Mouse (Mus musculus) NIH3T3 (cell line): ENCODE results near the gene Ifih1.

Source experiments
- DNase-seq: peaks from one replicate; pipeline ENCODE4 v3.0.0-alpha.2; 2012; ENCODE audit warnings: low read depth

Ifih1 gene

DNA sequence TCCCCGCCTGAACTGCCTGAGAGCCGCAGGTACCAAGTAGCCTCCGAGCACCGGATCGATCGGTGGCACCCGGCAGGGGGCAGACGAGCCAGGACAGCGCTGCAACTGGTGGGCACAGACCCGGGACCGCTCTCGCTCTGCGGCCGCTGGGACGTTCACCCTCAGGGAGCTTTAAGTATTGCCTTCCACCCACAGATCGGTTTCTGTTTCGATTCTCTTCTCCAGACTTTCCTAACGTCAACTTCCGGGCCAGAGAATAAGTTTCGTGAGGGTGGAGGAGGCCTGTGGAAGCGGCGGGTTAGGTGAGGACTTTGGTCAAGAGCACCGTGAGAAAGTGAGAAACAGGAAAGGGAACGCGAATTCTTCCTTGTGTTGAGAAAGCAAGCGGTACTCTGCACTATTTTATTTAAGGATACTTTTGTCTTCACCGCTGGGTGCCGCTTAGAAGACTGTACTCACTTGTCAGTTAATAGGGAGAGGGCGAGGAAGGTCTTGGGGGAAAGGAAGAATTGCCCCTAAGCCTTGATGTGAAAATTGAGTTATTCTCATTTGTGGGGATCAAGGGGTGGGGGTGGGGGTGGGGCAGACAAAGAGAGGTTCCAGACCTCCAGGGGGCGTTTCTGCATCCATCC, at the start of gene Ifih1:
TSS of gene Ifih1 (minus strand) at position 242 of the 632 bp plus-strand sequence.
- peak; percentile 28 for DNase-seq

DNA sequence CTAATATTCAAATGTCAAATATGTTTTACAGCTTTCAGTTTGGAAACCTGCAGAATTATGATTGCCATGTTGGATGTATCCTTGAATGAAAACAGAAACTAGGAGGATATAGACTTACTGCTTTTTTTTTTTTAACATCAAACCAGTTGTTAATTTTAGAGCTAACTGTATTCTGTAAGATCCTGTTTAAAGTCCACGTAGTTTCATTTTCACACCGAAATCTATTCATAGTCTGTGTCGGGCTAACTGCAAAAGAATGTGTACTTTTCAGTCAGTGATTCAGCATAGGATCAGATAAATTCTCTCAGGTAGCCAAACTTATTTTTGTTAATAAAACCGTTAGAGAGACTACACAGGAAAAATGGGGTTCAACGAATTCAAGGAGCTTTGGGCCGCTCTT, 39.9 kb upstream of the Ifih1 start:
- no peak for DNase-seq

DNA sequence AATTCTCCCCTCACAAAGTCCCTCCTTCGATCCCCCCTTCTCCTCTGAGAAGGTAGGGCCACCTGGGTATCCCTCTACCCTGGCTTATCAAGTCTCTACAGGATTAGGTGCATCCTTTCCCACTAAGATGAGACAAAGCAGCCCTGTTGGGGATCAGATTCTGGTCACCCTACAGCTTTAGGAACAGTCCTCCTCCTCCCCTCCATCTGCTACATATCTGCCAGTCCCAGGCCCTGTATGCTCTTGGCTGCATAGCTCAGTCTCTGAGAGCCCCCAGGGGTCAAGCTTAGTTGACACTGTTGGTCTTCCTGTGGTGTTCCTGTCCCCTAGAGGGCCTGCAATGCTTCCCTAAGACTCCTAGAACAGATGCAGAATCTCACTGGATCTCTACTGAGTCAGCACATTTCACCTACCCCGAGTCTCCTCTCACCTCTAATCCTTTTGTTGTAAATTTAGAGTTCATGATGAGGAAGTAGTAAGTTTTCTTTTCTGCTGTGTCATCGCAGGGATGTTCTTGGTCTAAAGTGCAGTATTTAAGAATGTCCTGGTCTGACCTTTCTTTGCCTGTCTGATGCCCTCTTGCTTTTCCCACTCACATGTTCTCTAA, 39.0 kb upstream of the Ifih1 start:
- no peak for DNase-seq

DNA sequence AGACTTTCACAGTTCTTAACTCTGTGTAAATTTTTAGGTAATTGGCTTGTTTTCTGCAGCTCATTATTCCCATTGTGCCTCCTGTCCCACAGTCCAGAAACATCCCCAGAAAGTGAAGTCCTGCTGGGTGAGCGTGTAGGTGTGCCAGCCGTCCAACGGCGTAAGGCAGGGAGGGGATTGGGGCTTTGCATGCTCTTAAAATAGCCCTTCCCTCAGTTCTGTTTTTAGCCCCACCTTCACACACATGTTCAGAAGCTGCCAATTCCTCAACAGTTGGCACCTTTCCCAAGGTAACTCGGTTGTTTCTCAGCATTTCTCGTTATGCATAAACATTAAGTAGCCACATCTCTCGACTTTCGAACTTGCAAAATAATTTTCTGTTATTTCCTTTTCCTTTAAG, 35.6 kb upstream of the Ifih1 start:
- DNase-seq: no peak

DNA sequence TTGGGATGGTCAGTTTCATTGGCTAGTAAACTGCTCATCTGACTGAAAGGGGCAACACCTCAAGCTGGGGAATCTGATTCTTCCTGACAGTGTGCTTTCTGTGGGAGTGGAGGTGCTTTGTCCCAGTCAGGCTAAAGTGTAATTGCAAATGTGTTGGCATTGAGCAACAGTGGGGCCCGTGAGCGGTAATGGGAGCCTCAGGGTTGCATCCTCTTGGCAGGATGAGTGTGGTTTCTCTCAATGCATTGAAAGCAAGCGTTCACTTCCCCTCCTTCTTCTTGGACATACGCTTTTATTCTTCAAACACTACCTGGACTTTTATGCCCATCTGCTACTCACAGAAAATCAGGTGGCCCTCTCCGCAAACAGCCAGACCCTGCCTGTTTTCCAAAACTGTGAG, 26.7 kb upstream of the Ifih1 start:
- DNase-seq: no peak

DNA sequence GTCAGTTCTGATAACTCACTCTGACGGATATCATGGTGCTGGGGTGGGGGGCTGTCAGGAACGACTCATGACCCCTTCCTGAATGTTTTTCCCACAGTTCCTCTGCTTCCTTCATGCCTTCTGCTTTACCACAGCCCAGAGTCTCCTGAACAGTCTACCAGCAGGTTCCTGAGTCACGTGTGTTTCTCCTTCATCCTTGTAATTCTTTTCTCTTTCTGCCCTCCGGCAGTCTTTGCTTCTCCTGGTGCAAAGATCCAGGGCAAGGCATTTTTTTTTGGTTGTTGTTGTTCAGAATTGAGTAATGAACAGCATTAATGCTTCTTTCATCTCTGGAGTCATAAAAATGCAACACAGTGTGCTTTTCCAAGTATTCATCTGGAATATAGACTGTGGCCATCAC, 24.7 kb upstream of the Ifih1 start:
- DNase-seq: no peak

DNA sequence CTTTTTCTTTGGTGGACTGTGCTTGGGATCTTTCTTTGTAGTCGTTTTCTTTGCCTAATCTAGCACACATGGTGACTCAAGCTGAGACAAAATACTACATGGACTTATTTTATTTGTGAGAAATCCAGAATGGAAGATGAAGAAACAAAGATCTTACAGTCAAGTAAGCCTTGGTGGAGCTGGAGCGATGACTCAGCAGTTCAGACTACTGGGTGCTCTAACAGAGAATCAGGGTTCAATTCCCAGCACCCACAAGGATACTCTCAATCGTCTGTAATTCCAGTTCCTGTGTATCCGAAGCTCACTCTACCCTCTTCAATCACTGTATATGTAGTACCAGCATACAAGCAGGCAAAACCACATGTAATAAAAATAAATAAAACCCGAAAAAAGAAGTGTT, 24.2 kb upstream of the Ifih1 start:
- DNase-seq: no peak

DNA sequence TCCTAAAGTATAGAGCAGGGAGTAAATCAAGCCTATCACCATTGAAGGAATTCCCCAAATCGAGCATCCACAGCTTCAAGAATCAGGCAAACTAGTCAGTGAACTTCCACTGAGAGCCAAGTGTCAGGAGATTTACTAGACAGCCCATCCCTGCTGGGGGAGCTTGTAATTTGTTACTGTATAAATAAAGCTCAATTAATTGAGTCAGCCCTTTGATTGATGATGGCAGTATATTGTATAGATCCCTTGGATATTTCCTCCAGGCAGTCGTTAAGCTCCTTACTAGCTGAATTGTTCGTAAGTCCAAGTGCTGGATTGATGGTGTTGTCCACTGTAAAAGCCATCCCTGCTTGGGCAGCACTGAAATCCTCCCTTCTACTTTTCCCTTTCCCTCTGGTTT, 23.8 kb upstream of the Ifih1 start:
- DNase-seq: no peak

DNA sequence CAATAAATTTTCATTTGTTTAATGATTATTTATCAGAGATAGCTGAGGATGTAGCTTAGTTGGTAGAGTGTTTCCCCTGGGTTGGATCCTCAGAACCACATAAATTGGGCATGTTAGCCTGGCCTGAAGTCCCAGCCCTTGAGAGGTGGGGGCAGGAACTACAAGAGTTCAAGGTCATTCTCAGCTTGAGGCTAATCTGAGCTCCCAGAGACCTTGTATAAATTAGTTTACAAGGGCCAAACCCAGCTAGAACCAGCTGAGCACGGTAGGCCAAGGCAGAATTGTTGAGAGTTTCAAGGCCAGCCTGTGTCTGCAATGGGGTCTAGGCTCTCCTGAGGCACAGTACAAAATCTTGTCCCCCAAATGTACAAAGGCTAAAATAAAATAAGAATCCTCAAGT, 19.5 kb upstream of the Ifih1 start:
- no peak for DNase-seq

DNA sequence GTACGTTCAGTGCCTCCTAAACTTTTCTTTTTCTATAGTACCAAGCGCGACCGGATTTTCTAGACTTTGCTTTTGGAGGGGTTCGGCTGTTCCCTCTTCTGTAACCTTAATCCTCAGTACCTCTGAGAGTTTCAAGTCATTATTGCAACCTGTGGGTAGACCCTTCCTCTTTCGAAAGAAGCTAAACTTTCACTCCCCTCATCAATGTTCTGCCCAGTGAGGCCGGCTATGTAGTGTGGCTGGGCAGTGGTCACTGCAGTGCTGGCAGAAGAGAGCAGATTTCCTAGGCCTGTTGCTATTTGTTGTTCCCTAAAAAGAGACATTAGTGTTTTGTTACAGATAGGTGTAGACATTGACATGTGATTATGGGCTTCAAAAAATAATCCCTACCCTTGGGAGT, 18.8 kb upstream of the Ifih1 start:
- DNase-seq: no peak

DNA sequence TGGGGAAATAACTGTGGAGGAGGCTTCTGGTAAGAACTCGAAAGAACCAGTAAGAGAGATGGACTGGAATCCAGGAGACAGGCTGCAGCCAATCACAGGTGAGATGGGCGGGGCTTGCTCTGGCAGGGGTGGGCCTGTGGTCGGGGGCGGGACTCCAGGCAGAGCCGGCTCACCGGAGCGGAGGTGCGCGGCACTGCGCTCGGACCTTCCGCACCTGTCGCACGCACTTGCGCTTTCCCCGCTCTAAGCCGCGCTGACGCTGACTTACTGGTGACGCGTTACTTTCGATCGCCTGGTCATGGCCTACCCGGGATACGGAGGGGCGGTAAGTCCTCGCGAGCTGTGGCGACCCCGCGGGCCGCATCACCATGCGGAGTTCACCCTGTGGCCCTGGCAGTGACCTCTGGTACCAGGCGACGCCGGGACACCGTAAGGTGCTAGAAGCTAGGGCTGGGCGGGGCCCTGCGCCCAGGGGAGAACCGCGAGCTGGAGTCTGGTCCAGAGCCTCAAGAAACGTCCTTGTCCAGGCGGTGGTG, 18.1 kb upstream of the Ifih1 start, which contains the start of gene Gca:
TSS of gene Gca (plus strand) at position 151 of the 536 bp plus-strand sequence.
- peak; percentile 56 for DNase-seq

DNA sequence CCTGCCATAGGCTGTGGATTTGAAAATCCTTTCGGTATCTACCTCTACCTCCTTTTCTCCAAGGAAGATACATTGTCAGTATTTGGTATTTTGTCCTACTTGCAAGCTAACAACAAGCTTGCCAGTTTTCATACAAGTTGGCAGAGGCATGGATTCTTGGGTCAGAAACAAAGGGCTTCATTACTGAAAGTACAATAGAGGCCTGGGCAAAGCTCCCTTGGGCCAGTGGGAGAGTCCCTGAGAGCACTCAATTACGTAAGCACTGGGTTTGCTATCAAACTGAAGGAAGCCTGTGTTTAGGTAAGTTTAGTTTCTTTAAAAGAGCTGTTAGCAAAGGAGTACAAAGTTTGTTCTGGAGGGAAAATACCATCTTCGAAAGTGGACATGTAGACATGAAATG, 16.5 kb upstream of the Ifih1 start:
- no peak for DNase-seq

DNA sequence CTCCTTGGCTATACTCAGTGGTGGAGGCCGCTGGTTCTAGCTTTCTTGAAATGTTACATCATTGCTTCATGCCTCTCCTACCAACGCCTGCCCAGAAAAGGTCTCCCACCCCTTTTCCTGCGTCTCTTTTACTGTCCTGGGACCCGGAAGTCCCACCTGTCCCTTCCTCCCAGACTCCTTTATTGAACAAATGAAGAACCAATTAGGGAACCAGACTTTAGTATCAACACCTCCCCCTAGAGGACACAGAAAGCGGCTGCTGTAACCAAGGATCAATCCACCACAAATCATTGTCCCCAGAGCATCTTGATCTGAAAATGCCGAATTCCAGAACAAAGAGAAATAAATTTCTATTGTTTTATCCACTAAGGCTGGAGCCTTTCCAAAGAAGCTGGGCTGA, 14.5 kb upstream of the Ifih1 start:
- DNase-seq: no peak

DNA sequence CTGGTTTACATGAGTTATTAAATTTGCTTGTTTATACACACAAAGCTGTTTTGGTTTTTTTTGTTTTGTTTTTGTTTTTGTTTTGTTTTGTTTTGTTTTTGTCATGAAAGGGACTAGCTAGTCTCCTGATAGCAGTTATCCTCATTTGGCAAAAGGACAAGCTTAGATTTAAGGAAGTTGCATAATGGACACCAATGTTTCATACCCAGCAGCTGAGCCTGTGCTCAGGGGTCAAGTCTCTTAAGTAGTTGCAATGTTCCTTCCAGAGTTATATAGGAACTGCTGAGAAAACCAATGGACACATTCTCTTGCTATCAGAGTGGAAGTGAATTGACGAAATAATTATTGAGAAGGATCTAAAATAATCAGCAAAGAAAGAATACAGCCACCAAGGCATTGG, 10.0 kb upstream of the Ifih1 start:
- DNase-seq: no peak

DNA sequence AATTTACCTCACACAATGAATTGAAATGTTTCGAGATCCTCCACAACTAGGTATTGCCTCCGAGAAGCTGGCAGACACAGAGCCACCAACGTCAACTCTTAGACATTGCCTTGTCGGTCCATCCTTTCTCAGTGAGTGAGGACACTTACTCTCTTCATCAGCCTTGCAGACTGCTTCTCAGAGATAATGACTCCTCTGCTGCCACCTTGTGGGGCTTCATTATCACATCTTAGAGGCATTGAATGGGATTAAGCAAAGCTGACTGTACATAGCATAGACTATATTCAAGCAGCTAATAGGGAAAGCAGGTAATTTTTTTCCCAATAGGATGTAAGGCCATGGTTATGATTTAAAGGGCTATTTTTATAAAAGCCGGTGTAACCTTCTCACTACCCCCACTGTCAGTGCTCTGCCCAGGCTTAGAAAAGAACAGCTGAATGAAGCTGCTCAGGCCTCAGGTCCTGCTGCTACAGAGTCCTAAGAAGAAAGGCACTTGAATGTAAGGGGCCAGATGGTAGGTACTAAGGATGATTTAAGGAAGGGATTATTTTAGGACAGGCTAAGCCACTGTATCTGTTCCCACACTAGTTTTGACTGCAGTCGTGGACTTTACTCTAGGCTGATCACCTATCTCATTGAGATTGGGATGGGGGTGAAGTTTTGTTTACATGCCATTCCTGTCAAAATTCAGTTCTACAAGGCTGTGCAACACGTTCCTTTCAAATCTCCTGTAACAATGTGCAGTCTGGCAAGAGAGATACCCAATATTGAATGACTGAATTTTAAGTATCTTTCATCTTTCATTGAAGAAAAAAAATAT, 8.7 kb upstream of the Ifih1 start:
- DNase-seq: peak; percentile 64

DNA sequence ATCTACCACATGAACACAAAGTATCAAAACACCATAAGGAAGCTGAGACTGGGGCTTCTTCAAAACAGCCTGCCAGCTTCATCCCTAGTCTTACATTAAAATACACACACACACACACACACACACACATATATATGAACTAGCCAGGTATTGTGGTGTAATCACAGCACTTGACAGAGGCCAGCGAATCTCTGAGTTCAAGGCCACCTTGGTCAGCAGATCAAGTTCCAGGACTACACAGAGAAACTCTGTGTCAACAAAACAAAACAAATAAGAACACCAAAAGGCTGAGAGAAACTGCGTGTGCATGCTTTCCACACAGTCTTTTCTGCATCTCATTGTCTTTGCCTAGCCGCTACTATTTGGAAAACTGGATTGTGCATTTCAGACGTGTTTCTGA, 6.4 kb upstream of the Ifih1 start:
- DNase-seq: no peak

DNA sequence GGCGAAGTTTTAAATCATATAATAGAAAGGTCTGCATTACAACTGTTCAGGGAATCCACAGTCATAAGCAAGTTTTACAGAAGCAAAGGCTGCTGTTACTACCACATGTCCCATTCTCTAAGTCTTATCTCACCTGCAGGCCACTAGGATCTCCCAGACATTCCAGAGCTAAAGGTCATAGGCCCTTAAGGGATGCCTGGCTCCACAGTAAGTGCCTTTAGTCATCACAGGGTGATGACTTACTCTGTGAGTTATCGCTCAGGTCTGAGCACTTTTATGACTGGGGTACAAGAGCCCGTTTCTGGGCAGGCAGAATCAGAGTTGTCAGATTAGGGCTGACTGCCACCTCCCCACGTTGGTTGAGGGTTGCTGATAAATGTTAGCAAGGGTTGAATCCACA, 5.8 kb upstream of the Ifih1 start:
- no peak for DNase-seq

DNA sequence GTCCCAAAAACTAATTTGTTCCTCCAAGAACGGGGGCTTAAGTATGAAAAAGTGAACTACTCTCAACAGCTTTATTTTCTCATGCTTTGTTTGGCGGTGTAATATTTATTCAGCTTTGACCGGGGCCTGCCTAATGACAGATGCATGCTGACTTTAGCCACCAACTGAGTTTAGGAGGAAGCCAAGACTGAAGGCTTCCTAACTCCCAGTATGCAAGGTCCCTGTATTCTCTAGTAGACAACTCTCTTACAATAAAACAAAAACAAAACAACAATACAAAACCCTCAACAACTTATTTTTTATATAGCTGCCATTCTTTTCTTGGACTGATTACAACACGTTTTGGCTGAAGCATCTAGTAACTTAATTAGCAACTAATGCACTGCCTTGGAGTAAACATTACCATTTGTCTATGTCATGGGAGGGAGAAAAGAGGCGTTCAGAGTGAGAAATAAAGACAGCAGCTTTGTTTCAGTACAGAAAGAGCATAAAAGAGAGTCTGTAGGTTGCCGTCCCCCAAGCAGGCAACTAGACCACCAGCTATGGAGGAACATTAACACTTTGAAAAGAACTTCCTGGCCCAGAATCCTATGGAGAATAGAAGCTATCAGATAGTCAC, 725 bp upstream of the Ifih1 start:
- DNase-seq: no peak

DNA sequence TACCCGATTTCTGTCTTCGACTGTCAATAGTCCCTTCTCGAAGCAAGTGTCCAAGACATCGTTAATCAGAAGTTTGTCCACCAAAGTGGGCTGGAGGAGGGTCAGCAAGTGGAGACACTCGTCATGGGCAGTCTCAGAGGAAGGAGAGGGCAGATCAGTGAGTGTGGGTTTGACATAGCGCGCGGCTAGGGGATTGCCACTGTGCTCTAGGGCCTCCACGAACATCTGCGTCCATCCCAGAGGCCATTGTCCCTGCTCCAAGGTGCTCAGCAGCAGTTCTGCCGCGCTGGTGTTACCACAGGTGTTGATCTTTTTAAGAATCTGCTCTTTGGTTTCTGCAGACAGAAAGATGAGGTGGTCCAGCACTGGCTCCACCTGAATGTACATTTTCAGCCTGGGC, 580 bp downstream of the Ifih1 start:
- no peak for DNase-seq

DNA sequence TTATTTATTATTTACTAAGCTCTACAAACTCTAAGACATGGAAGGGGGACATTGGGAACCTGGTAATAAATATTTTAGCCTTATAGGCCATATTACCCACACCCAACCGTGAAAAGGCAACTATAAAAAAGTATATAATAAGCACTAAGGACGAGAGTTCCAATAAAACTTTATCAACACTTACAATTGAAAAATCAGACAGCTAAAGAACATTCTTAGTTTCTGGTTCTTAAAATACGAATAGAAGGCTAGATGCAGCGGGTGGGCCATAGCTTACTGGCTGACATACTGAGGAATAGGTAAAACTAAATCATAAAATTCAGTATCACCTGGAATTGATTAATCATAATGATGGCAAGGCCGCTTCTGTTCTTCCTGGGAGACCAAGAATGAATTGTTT, 1.2 kb downstream of the Ifih1 start:
- DNase-seq: no peak

DNA sequence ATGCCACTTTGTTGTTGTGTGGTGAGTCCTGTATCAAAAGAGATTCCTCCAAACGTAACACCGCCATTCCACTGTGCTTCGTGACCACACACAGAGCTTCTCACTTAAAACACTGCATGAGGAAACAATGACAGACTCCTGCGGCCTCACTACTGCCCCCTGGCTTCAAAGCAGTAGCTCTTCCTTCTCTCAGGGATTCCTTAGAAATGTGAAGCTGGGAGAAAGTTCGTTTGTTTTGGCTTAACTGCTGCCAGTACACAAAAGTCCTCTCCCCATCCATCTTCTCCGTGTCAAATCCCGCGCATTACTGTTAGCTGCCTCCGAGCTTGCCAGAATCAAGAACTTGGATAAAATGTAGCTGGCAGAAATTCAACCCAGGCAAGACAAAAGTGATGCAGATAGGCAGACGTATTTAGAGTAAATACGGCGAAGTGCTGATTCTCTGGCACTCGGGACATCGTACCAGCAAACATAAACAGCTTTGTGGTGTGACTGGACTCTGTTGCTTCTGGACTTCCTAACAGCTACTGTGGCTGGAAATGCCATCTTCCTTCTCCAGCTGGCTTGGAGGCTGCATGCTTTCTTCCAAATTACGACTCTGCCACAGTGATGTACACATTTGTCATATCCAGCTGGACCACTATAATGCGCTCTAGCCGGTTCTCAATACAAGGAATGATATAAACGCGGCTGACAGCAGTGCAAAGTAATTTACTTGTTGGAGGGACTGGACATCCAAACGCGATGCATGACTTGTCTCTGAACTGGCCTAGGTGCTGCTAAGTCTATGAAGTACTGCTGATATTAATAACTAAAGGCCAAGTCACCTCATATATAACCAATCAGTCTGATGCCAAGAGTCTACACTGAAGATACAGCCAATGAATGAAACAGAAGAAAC, 2.4 kb downstream of the Ifih1 start:
- peak; percentile 4 for DNase-seq

DNA sequence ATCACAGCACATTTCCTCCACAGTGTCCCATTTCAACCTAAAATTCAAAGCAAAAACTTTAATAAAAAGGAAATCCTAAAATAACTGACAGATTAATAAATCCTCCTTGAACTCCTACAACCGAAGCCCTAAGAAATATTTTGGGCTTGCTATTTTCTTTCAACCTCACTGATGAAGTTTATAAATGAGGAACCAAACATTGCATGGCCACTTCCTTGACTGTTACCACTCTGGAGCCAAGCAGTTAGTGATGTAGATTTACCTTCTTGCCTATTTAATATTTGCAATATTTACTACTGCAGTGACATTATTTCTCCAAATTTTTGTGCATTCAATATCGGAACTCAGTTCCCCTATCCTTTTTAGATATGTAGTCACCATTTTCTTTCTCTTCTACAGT, 6.2 kb downstream of the Ifih1 start:
- no peak for DNase-seq
